Mouse (Mus musculus): ENCODE data around the gene Ppp2r5a. TPM values are rescaled to one million over a fixed set of nuclear protein-coding genes. Genes with fewer than 3 reads are reported as not detected.
A peak's percentile ranks its signal among the peaks of the same experiment; 100 is the strongest.

Ppp2r5a gene
- polyA plus RNA-seq, 1 experiment, result 127 TPM

DNA sequence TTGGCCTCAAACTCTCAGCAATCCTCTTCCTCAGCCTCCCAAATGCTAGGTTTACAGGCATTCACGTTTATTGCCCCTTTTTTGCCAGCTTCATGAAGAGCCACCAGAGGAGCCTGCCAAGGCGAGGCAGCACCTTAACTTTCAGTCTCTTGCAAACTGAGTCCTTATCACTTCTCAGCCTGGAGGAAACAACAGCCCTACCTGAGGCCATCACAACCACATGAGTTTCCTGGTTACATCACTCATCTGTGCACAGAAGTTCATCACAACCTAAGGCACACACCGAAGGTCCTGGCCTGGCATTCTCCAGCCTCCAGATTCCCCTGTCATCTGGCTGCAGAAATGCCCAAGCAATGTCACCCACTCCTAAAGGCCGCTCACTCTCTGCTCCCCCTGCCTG, 19.1 kb upstream of the Ppp2r5a start:
- H3K36me3 ChIP-seq (ENCODE audit: control insufficient read depth, insufficient read depth, low read length, poor library complexity, severe bottlenecking), result no peaks in the 10 kb centered on the region
- H3K9ac ChIP-seq (ENCODE audit: low read depth, poor library complexity, severe bottlenecking), result no peak overlapping the region
- H3K9me3 ChIP-seq (replicated peaks; ENCODE audit: control insufficient read depth, insufficient read depth, low read length, poor library complexity, severe bottlenecking), result no peaks in the 10 kb centered on the region
- no peaks in the 10 kb centered on the region for H3K4me1 ChIP-seq (ENCODE audit: control insufficient read depth, insufficient read depth, low read length)
- H3K4me3 ChIP-seq (ENCODE audit: low read depth, low read length), result no peak overlapping the region
- H3K27ac ChIP-seq (ENCODE audit: insufficient read depth, low read length), result no peak overlapping the region
- TF ChIP-seq EP300 (IDR thresholded peaks at IDR 0.05; ENCODE audit: insufficient read depth, low read depth, low read length) (no peak), CTCF (IDR thresholded peaks at IDR 0.05; ENCODE audit: low read depth, low read length) (no peak), POLR2A (IDR thresholded peaks at IDR 0.05; ENCODE audit: insufficient read depth, low read length) (no peak)
- no peaks in the 10 kb centered on the region for H3K27me3 ChIP-seq (ENCODE audit: control insufficient read depth, insufficient read depth, low read length, poor library complexity, severe bottlenecking)

DNA sequence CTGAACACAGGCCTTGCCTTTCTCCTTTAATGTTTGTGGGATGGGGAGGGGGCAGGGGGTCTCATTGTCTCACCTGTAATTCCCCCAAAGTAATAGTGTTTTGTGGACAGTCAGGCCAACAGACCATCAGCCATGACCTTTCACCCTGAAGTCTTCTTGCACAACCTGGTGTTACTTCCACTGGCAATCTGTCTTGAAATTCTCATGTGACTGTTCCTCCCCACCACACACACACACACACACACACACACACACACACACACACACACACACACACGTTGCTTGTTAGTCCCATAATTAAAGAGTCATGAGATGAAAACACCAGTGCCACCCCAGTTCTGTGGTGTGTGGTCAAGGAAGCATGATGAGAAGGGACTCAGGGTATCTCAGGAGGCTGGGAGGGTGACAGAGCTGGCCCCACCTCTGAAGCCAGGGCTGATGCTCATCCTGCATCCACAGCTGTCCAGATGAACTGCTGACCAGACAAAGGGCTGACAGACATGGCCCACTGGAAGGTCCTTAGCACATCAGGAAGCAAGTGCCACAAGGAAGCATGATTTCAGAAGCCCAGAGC, 18.4 kb upstream of the Ppp2r5a start:
- Histone ChIP-seq H3K27me3 (ENCODE audit: control insufficient read depth, insufficient read depth, low read length, poor library complexity, severe bottlenecking) (no peaks in the 10 kb centered on the region), H3K27ac (ENCODE audit: insufficient read depth, low read length) (no peak overlapping the region), H3K4me1 (ENCODE audit: control insufficient read depth, insufficient read depth, low read length) (no peaks in the 10 kb centered on the region), H3K9ac (ENCODE audit: low read depth, poor library complexity, severe bottlenecking) (no peak overlapping the region), H3K4me3 (ENCODE audit: low read depth, low read length) (no peak overlapping the region), H3K36me3 (ENCODE audit: control insufficient read depth, insufficient read depth, low read length, poor library complexity, severe bottlenecking) (no peaks in the 10 kb centered on the region), H3K9me3 (replicated peaks; ENCODE audit: control insufficient read depth, insufficient read depth, low read length, poor library complexity, severe bottlenecking) (no peaks in the 10 kb centered on the region)
- no peak for TF ChIP-seq EP300 (IDR thresholded peaks at IDR 0.05; ENCODE audit: insufficient read depth, low read depth, low read length)

DNA sequence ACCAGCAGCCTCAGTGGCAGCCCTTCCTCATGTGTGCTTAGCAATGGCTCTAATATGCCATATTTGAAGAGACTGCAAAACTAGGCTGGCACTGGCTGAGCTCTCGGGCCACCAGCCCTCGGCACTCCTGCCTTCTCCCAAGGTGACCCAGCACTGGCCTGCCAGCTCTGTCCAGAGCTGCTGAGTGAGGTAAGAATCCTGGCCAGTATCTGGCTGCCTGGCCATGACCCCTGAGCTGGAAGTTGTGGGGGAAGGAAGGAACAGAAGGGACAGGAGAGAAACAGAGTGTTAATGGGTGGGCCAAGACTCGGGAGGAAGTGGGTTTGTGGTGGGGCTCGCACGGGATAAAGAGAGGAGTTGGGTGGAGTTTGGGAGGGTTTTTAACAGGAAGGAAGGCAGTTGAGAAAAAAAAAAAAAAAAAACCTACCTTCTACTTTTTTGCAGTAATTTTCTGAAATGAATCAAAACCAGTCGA, 17.9 kb upstream of the Ppp2r5a start:
- Histone ChIP-seq H3K36me3 (ENCODE audit: control insufficient read depth, insufficient read depth, low read length, poor library complexity, severe bottlenecking) (no peaks in the 10 kb centered on the region), H3K27ac (ENCODE audit: insufficient read depth, low read length) (no peak overlapping the region), H3K27me3 (ENCODE audit: control insufficient read depth, insufficient read depth, low read length, poor library complexity, severe bottlenecking) (no peaks in the 10 kb centered on the region), H3K9ac (ENCODE audit: low read depth, poor library complexity, severe bottlenecking) (no peak overlapping the region), H3K9me3 (replicated peaks; ENCODE audit: control insufficient read depth, insufficient read depth, low read length, poor library complexity, severe bottlenecking) (no peaks in the 10 kb centered on the region), H3K4me1 (ENCODE audit: control insufficient read depth, insufficient read depth, low read length) (no peaks in the 10 kb centered on the region), H3K4me3 (ENCODE audit: low read depth, low read length) (no peak overlapping the region)
- TF ChIP-seq POLR2A (IDR thresholded peaks at IDR 0.05; ENCODE audit: insufficient read depth, low read length) (no peak), CTCF (IDR thresholded peaks at IDR 0.05; ENCODE audit: low read depth, low read length) (no peak), EP300 (IDR thresholded peaks at IDR 0.05; ENCODE audit: insufficient read depth, low read depth, low read length) (no peak)

DNA sequence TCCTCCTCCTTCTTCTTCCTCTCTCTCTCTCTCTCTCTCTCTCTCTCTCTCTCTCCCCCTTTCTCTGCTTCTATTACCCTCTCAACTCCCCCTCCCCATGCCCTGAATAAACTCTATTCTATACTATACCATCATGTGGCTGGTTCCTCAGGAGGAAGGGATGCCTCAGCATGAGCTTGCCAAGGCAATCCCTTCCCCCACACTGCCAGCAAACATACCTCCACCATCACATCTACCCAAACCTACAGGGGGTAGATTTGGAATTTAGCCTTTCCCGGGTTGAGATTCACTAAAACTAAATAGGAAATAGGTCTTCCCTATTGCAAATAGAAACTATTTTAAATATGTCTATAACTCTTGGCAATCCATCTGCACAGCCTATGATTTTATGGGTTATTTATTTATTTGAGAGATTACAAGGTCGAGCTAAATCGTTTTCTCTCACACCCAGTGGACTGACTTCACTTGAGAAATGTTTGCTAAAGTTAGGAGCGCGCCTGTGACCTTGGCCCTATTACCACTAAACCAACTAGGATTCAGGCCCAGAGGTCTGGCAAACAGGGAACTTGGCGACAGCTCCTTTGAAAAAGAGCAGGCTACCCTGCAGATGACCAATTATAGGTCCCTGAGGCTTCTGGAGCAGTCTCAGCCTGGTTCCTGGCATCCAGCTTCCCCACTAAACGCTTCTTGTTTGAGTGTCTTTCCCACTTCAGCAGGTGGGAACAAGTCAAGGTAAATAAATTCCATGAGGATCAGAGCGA, 17.1 kb upstream of the Ppp2r5a start:
- H3K27ac ChIP-seq (ENCODE audit: insufficient read depth, low read length), result 0 out of 2 replicates have a peak overlapping the region, but pooled peaks have one; percentile 15
- H3K9me3 ChIP-seq (replicated peaks; ENCODE audit: control insufficient read depth, insufficient read depth, low read length, poor library complexity, severe bottlenecking), result no peaks in the 10 kb centered on the region
- TF ChIP-seq EP300 (IDR thresholded peaks at IDR 0.05; ENCODE audit: insufficient read depth, low read depth, low read length) (no peak), CTCF (IDR thresholded peaks at IDR 0.05; ENCODE audit: low read depth, low read length) (no peak), POLR2A (IDR thresholded peaks at IDR 0.05; ENCODE audit: insufficient read depth, low read length) (no peak)

GRCm38 (mm10) chr1:191419421-191419820, 16.3 kb upstream of the Ppp2r5a start:
- Histone ChIP-seq H3K27ac (ENCODE audit: insufficient read depth, low read length) (no peak overlapping the region; the same call in 1 of the 2 replicates), H3K4me1 (ENCODE audit: control insufficient read depth, insufficient read depth, low read length) (no peaks in the 10 kb centered on the region)

More for the DNA sequence above, 17.1 kb upstream of the Ppp2r5a start:
- no peak overlapping the region for H3K4me3 ChIP-seq (ENCODE audit: low read depth, low read length)
- H3K4me1 ChIP-seq (ENCODE audit: control insufficient read depth, insufficient read depth, low read length), result no peaks in the 10 kb centered on the region
- H3K9ac ChIP-seq (ENCODE audit: low read depth, poor library complexity, severe bottlenecking), result no peak overlapping the region
- H3K27me3 ChIP-seq (ENCODE audit: control insufficient read depth, insufficient read depth, low read length, poor library complexity, severe bottlenecking), result no peaks in the 10 kb centered on the region
- no peaks in the 10 kb centered on the region for H3K36me3 ChIP-seq (ENCODE audit: control insufficient read depth, insufficient read depth, low read length, poor library complexity, severe bottlenecking)

DNA sequence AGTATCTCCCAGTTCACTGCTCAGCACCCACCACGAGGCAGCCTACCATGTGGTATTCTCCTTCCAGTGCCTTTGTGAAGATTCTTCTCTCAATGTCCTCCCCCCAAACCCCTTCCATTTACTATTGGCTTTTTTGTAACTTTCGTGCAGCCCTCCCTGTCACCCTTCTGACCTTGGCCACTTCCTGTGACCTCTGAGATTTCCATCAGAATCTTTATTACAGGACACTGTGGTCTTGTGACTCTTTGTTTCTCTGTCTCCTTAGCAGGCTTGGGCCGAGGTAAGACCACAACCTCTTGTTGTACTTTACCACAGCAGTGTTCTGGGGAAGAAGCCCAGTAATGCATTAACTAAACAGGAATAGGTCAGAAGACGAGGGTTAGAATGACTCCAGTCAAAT, 15.9 kb upstream of the Ppp2r5a start:
- Histone ChIP-seq H3K4me3 (ENCODE audit: low read depth, low read length) (no peak overlapping the region), H3K9me3 (replicated peaks; ENCODE audit: control insufficient read depth, insufficient read depth, low read length, poor library complexity, severe bottlenecking) (no peaks in the 10 kb centered on the region), H3K36me3 (ENCODE audit: control insufficient read depth, insufficient read depth, low read length, poor library complexity, severe bottlenecking) (no peaks in the 10 kb centered on the region), H3K4me1 (ENCODE audit: control insufficient read depth, insufficient read depth, low read length) (no peaks in the 10 kb centered on the region), H3K27me3 (ENCODE audit: control insufficient read depth, insufficient read depth, low read length, poor library complexity, severe bottlenecking) (no peaks in the 10 kb centered on the region), H3K9ac (ENCODE audit: low read depth, poor library complexity, severe bottlenecking) (no peak overlapping the region), H3K27ac (ENCODE audit: insufficient read depth, low read length) (no peak overlapping the region; the same call in 1 of the 2 replicates)
- TF ChIP-seq POLR2A (IDR thresholded peaks at IDR 0.05; ENCODE audit: insufficient read depth, low read length) (no peak), EP300 (IDR thresholded peaks at IDR 0.05; ENCODE audit: insufficient read depth, low read depth, low read length) (no peak), CTCF (IDR thresholded peaks at IDR 0.05; ENCODE audit: low read depth, low read length) (no peak)

More at GRCm38 (mm10) chr1:191419421-191419820, 16.3 kb upstream of the Ppp2r5a start:
- no peaks in the 10 kb centered on the region for H3K27me3 ChIP-seq (ENCODE audit: control insufficient read depth, insufficient read depth, low read length, poor library complexity, severe bottlenecking)
- no peaks in the 10 kb centered on the region for H3K9me3 ChIP-seq (replicated peaks; ENCODE audit: control insufficient read depth, insufficient read depth, low read length, poor library complexity, severe bottlenecking)
- H3K4me3 ChIP-seq (ENCODE audit: low read depth, low read length), result no peak overlapping the region
- H3K36me3 ChIP-seq (ENCODE audit: control insufficient read depth, insufficient read depth, low read length, poor library complexity, severe bottlenecking), result no peaks in the 10 kb centered on the region
- TF ChIP-seq POLR2A (IDR thresholded peaks at IDR 0.05; ENCODE audit: insufficient read depth, low read length) (no peak), CTCF (IDR thresholded peaks at IDR 0.05; ENCODE audit: low read depth, low read length) (no peak), EP300 (IDR thresholded peaks at IDR 0.05; ENCODE audit: insufficient read depth, low read depth, low read length) (no peak)
- no peak overlapping the region for H3K9ac ChIP-seq (ENCODE audit: low read depth, poor library complexity, severe bottlenecking)
